Comparison of ENCODE assay signal across 18 mouse cellular contexts in the genomic region with DNA sequence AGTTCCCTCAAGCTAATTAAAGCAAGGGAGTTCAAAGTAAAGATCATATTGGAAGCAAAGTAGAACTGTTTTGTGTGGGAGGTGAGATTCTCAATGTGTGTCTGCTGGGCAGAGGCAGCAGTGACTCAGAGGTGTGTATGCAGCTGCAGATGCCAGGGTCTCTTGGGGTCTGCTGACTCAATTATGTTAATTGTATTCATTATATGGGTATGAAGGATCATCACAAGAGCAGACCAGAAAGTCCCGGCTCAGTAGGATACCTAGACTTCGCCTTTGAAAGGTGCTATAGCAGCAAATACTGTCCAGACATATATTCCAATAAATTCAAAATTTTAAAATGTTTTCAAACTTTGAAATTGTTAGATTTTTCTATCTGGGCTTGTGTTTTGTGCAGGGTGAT.
"Had no signal": no experiment of that assay in that cellular context is flagged by ENCODE, and none has a peak within 500 bp of the region (broad histone marks: within the 10 kb centered on the region; RNA-seq: fewer than 3 reads in every experiment).

No protein-coding gene starts in this region.

- H3K9ac ChIP-seq: kidney, embryonic 15.5 days; liver, embryonic 15.5 days; neural tube, embryonic 13.5 days had no signal

- H3K4me2 ChIP-seq: kidney, embryonic 15.5 days; liver, embryonic 11.5 days; liver, embryonic 15.5 days; neural tube, embryonic 13.5 days had no signal

- H3K4me1 ChIP-seq: kidney, embryonic 15.5 days; limb, embryonic 10.5 days; liver, embryonic 15.5 days; midbrain, embryonic 10.5 days; neural tube, embryonic 13.5 days had no signal

- H3K9me3 ChIP-seq: kidney, embryonic 15.5 days; limb, embryonic 10.5 days; liver, embryonic 15.5 days; midbrain, embryonic 10.5 days; neural tube, embryonic 13.5 days had no signal

- DNase-seq: kidney, adult 18-20 months; kidney, postnatal 25 days; lung, adult 2 months; lung, postnatal 36 days; retina, postnatal 1 day; right cerebral cortex, postnatal 4 days; spleen, adult 18-20 months; thymus, adult 2 months; thymus, postnatal 25 days had no signal

- ATAC-seq: lung, postnatal 0 days; midbrain, embryonic 16.5 days had no signal

- H3K27ac ChIP-seq: kidney, embryonic 15.5 days; left cerebral cortex, adult 2 months; limb, embryonic 10.5 days; liver, embryonic 15.5 days; midbrain, embryonic 10.5 days; neural tube, embryonic 13.5 days had no signal

- H3K27me3 ChIP-seq: kidney, embryonic 15.5 days; liver, embryonic 15.5 days; neural tube, embryonic 13.5 days had no signal

- H3K36me3 ChIP-seq: kidney, embryonic 15.5 days; limb, embryonic 10.5 days; liver, embryonic 15.5 days; midbrain, embryonic 10.5 days; neural tube, embryonic 13.5 days had no signal

- H3K4me3 ChIP-seq: kidney, embryonic 15.5 days; left cerebral cortex, adult 2 months; limb, embryonic 10.5 days; liver, embryonic 15.5 days; midbrain, embryonic 10.5 days; neural tube, embryonic 13.5 days had no signal
